Mouse (Mus musculus): ENCODE measurements around the gene Cdkl4. TPM values are rescaled to one million over a fixed set of nuclear protein-coding genes. Genes with fewer than 3 reads are reported as not detected.
"Not testable (repeated sequence)": the region's sequence is repeated elsewhere in the genome, so short reads cannot be mapped to it uniquely, and the experiment has no call there.

The Cdkl4 gene
- polyA plus RNA-seq, 1 experiment = 0.05 TPM

DNA sequence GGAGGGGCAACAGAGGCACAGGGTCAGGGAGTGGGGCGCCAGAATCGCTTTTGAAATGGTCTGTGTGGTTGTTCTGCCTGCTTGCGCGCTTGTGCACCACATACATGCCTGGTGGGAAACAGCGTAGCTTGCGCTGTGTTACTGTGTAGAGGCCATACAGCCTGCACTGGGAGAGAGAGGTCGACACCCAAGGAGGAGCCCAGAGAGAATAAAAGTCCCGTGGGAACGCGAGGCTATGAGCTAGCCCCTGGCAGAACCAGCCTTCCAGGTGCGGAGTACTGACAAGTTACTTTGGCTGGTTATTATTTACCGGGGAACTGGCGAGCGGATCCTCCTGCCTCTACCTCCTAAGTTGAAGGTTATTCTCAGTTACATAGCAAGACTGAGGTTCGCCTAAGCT lies 26.6 kb downstream of the Cdkl4 start:
- 93% methylated on average over 15 of the region's 15 CpGs for WGBS

GRCm38 (mm10) chr17:80546846-80547245 lies 30.8 kb downstream of the Cdkl4 start:
- Histone ChIP-seq H3K4me3 (ENCODE audit: control insufficient read depth, insufficient read depth, low read length) (no peak overlapping the region), H3K27ac (ENCODE audit: control insufficient read depth, insufficient read depth, low read length) (no peak overlapping the region), H3K27me3 (ENCODE audit: control insufficient read depth, insufficient read depth, low read length) (no peaks in the 10 kb centered on the region), H3K36me3 (ENCODE audit: control insufficient read depth, insufficient read depth, low read length) (no peaks in the 10 kb centered on the region), H3K4me1 (replicated peaks; ENCODE audit: control insufficient read depth, insufficient read depth, low read length) (no peaks in the 10 kb centered on the region)
- WGBS = 88% methylated on average over 2 of the region's 2 CpGs
- TF ChIP-seq POLR2A (IDR thresholded peaks at IDR 0.05; ENCODE audit: control insufficient read depth, extremely low read depth, insufficient read depth, low read length, poor library complexity) (no peak), CTCF (IDR thresholded peaks at IDR 0.05; ENCODE audit: borderline replicate concordance, control insufficient read depth, extremely low read depth, insufficient read depth, low read length, poor library complexity) (no peak)
- no peak for DNase-seq

More for the DNA sequence above, 26.6 kb downstream of the Cdkl4 start:
- H3K27ac ChIP-seq (ENCODE audit: control insufficient read depth, insufficient read depth, low read length) = no peak overlapping the region
- peaks cover 11% of the 10 kb centered on the region for H3K4me1 ChIP-seq (replicated peaks; ENCODE audit: control insufficient read depth, insufficient read depth, low read length)
- no peak for TF ChIP-seq CTCF (IDR thresholded peaks at IDR 0.05; ENCODE audit: borderline replicate concordance, control insufficient read depth, extremely low read depth, insufficient read depth, low read length, poor library complexity)
- no peak for TF ChIP-seq POLR2A (IDR thresholded peaks at IDR 0.05; ENCODE audit: control insufficient read depth, extremely low read depth, insufficient read depth, low read length, poor library complexity)
- no peaks in the 10 kb centered on the region for H3K27me3 ChIP-seq (ENCODE audit: control insufficient read depth, insufficient read depth, low read length)
- no peaks in the 10 kb centered on the region for H3K36me3 ChIP-seq (ENCODE audit: control insufficient read depth, insufficient read depth, low read length)
- no peak for DNase-seq
- H3K4me3 ChIP-seq (ENCODE audit: control insufficient read depth, insufficient read depth, low read length) = no peak overlapping the region

DNA sequence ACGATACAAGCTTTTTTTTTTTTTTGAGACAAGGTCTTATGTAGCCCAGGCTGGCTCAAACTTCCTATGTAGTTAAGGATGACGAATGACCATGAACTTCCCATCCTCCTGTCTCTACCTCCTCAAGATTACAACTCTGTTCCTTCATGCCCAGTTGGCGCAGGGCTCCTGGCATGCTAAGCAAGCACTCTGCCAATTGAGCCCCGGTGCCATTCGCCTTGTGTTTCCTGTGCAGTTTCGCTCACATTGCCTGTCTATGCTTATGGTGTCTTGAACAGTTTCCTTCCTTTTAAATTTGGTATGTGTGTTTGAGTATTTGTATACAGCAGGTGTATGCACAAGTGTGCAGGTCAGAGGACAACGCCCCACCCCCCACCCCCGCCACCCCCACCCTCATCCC lies 31.4 kb downstream of the Cdkl4 start:
- 68% methylated on average over 8 of the region's 8 CpGs for whole genome bisulfite sequencing
- H3K36me3 ChIP-seq (ENCODE audit: control insufficient read depth, insufficient read depth, low read length) = no peaks in the 10 kb centered on the region
- DNase-seq = no peak
- no peaks in the 10 kb centered on the region for H3K27me3 ChIP-seq (ENCODE audit: control insufficient read depth, insufficient read depth, low read length)
- TF ChIP-seq CTCF (IDR thresholded peaks at IDR 0.05; ENCODE audit: borderline replicate concordance, control insufficient read depth, extremely low read depth, insufficient read depth, low read length, poor library complexity) (no peak), POLR2A (IDR thresholded peaks at IDR 0.05; ENCODE audit: control insufficient read depth, extremely low read depth, insufficient read depth, low read length, poor library complexity) (no peak)
- no peaks in the 10 kb centered on the region for H3K4me1 ChIP-seq (replicated peaks; ENCODE audit: control insufficient read depth, insufficient read depth, low read length)
- H3K27ac ChIP-seq (ENCODE audit: control insufficient read depth, insufficient read depth, low read length) = no peak overlapping the region
- no peak overlapping the region for H3K4me3 ChIP-seq (ENCODE audit: control insufficient read depth, insufficient read depth, low read length)

- DNase-seq = no peak
- Histone ChIP-seq H3K27ac (ENCODE audit: control insufficient read depth, insufficient read depth, low read length) (no peak overlapping the region), H3K36me3 (ENCODE audit: control insufficient read depth, insufficient read depth, low read length) (no peaks in the 10 kb centered on the region), H3K27me3 (ENCODE audit: control insufficient read depth, insufficient read depth, low read length) (no peaks in the 10 kb centered on the region), H3K4me3 (ENCODE audit: control insufficient read depth, insufficient read depth, low read length) (no peak overlapping the region), H3K4me1 (replicated peaks; ENCODE audit: control insufficient read depth, insufficient read depth, low read length) (no peaks in the 10 kb centered on the region)
- WGBS = 97% methylated on average over 20 of the region's 20 CpGs
- TF ChIP-seq CTCF (IDR thresholded peaks at IDR 0.05; ENCODE audit: borderline replicate concordance, control insufficient read depth, extremely low read depth, insufficient read depth, low read length, poor library complexity) (no peak), POLR2A (IDR thresholded peaks at IDR 0.05; ENCODE audit: control insufficient read depth, extremely low read depth, insufficient read depth, low read length, poor library complexity) (no peak)
Measured at GRCm38 (mm10) chr17:80543646-80544045, 34.0 kb downstream of the Cdkl4 start.

GRCm38 (mm10) chr17:80537136-80537535 lies 40.5 kb downstream of the Cdkl4 start:
- Histone ChIP-seq H3K27ac (ENCODE audit: control insufficient read depth, insufficient read depth, low read length) (no peak overlapping the region), H3K36me3 (ENCODE audit: control insufficient read depth, insufficient read depth, low read length) (no peaks in the 10 kb centered on the region), H3K27me3 (ENCODE audit: control insufficient read depth, insufficient read depth, low read length) (no peaks in the 10 kb centered on the region), H3K4me3 (ENCODE audit: control insufficient read depth, insufficient read depth, low read length) (no peak overlapping the region), H3K4me1 (replicated peaks; ENCODE audit: control insufficient read depth, insufficient read depth, low read length) (no peaks in the 10 kb centered on the region)
- 84% methylated on average over 6 of the region's 6 CpGs for WGBS
- no peak for DNase-seq
- no peak for TF ChIP-seq CTCF (IDR thresholded peaks at IDR 0.05; ENCODE audit: borderline replicate concordance, control insufficient read depth, extremely low read depth, insufficient read depth, low read length, poor library complexity)
- TF ChIP-seq POLR2A (IDR thresholded peaks at IDR 0.05; ENCODE audit: control insufficient read depth, extremely low read depth, insufficient read depth, low read length, poor library complexity) = no peak

DNA sequence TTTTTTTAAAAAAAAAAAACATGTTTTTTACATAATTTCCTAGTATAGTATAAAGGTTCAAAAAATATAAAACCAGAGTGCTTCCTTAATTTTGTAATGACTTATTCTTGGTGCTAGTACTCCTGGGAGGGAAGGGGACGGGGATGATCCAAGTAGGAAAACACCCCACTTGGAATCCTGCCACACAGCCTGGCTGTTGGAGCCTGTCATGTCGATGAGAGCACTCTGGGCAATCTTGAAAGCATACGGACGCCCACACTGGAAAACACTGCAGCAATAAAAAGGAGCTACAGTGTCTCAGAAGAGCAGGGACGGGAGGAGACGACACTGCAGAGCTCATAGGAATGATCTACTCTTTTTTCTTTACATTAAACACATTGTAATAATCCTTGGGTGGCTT lies 42.0 kb downstream of the Cdkl4 start:
- no peaks in the 10 kb centered on the region for H3K36me3 ChIP-seq (ENCODE audit: control insufficient read depth, insufficient read depth, low read length)
- no peaks in the 10 kb centered on the region for H3K27me3 ChIP-seq (ENCODE audit: control insufficient read depth, insufficient read depth, low read length)
- H3K27ac ChIP-seq (ENCODE audit: control insufficient read depth, insufficient read depth, low read length) = no peak overlapping the region
- no peak for DNase-seq
- H3K4me1 ChIP-seq (replicated peaks; ENCODE audit: control insufficient read depth, insufficient read depth, low read length) = no peaks in the 10 kb centered on the region
- H3K4me3 ChIP-seq (ENCODE audit: control insufficient read depth, insufficient read depth, low read length) = no peak overlapping the region
- no peak for TF ChIP-seq POLR2A (IDR thresholded peaks at IDR 0.05; ENCODE audit: control insufficient read depth, extremely low read depth, insufficient read depth, low read length, poor library complexity)
- TF ChIP-seq CTCF (IDR thresholded peaks at IDR 0.05; ENCODE audit: borderline replicate concordance, control insufficient read depth, extremely low read depth, insufficient read depth, low read length, poor library complexity) = no peak
- 95% methylated on average over 6 of the region's 6 CpGs for WGBS

DNA sequence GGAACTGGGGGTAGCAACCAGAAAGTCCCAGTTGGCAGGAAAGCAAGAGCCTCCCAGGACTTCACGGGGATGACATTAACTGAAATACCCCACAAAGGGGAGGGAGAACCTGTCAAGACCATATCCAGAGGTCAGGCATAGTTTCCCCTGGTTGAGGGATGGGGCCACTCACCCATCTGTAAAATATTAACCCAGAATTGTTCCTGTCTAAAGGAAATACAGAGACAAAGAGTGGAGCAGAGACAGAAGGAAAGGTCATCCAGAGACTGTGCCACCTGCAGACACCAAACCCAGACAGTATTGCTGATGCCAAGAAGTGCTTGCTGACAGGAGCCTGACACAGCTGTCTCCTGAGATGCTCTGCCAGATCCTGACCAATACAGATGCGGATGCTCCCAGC lies 46.3 kb downstream of the Cdkl4 start:
- WGBS = 95% methylated on average over 2 of the region's 2 CpGs
- not testable (repeated sequence) for H3K36me3 ChIP-seq (ENCODE audit: control insufficient read depth, insufficient read depth, low read length); H3K4me3 ChIP-seq (ENCODE audit: control insufficient read depth, insufficient read depth, low read length); H3K27me3 ChIP-seq (ENCODE audit: control insufficient read depth, insufficient read depth, low read length); H3K4me1 ChIP-seq (replicated peaks; ENCODE audit: control insufficient read depth, insufficient read depth, low read length); H3K27ac ChIP-seq (ENCODE audit: control insufficient read depth, insufficient read depth, low read length); DNase-seq
